Mouse (Mus musculus) heart, adult 2 months (tissue): ENCODE results near the gene Trio. TPM values are rescaled to one million over a fixed set of nuclear protein-coding genes. Genes with fewer than 3 reads are reported as not detected.

ENCODE experiments used
- DNase-seq, 2 experiments: peaks; one replicate each; pipeline ENCODE4 v3.0.0; 2021
- H3K27ac ChIP-seq: fragments of 200-600 bp; 2 replicates; pipeline ENCODE4 v1.8.1; 2022
- H3K27me3 ChIP-seq: fragments of 200-500 bp; 2 replicates; pipeline ENCODE4 v1.6.1; 2012; ENCODE audit warnings: mild to moderate bottlenecking, low read length, inconsistent platforms, mixed read lengths; ENCODE audit not compliant: control insufficient read depth, insufficient read depth
- H3K36me3 ChIP-seq: fragments of 200-500 bp; 2 replicates; pipeline ENCODE4 v1.6.1; 2012; ENCODE audit warnings: low read length, inconsistent platforms; ENCODE audit not compliant: control insufficient read depth, insufficient read depth
- H3K4me1 ChIP-seq: fragments of 200-500 bp; 2 replicates; pipeline ENCODE4 v1.6.1; 2011; ENCODE audit warnings: low read length; ENCODE audit not compliant: control insufficient read depth, insufficient read depth
- H3K4me3 ChIP-seq: fragments of 200-600 bp; 2 replicates; pipeline ENCODE4 v1.8.1; 2022
- H3K79me2 ChIP-seq: fragments of 200-500 bp; replicated peaks from 2 replicates; pipeline ENCODE4 v1.6.1; 2012; ENCODE audit warnings: mild to moderate bottlenecking, inconsistent platforms, low read length, moderate library complexity, mixed read lengths; ENCODE audit not compliant: control insufficient read depth, insufficient read depth
- H3K9ac ChIP-seq: fragments of 200-500 bp; 2 replicates; pipeline ENCODE4 v1.6.1; 2012; ENCODE audit warnings: low read depth, mild to moderate bottlenecking, control low read depth, inconsistent platforms, low read length, mixed read lengths
- CTCF ChIP-seq: fragments of 200-600 bp; IDR thresholded peaks from 2 replicates; pipeline ENCODE4 v1.8.1; 2022; ENCODE audit warnings: antibody characterized with exemption, mild to moderate bottlenecking, moderate library complexity
- EP300 ChIP-seq: fragments of 200-500 bp; IDR thresholded peaks from 2 replicates; pipeline ENCODE4 v1.6.1; 2011; ENCODE audit warnings: low read depth, low read length, control low read depth; ENCODE audit not compliant: insufficient read depth
- POLR2A ChIP-seq: fragments of 200-500 bp; IDR thresholded peaks from 2 replicates; pipeline ENCODE4 v1.6.1; 2011; ENCODE audit warnings: mild to moderate bottlenecking, low read depth, low read length, control low read depth; ENCODE audit not compliant: insufficient read depth
- WGBS: fragments of 180-500 bp; shearing (Covaris S2); methylation state at CpG from one replicate; pipeline ENCODE4 v1.1.7; 2018; 5-methylcytosine and 5-hydroxymethylcytosine counted together
- intact Hi-C: fragments of 180-260 bp; cut with DNase I; formaldehyde crosslinking; loops from one replicate; pipeline ENCODE4 v1.15.1; 2025
- polyA plus RNA-seq: library from polyadenylated mRNA; depleted of rRNA; stranded (reverse); fragments of >200 nt; gene quantifications from 2 replicates; pipeline ENCODE4 v1.2.3, GENCODE M21; 2012
- total RNA-seq, 2 experiments: library from RNA; stranded (reverse); gene quantifications; 2 replicates each; pipeline ENCODE4 v1.2.3; 2021

The Trio gene
- total and polyA plus RNA-seq, 3 experiments, result 28.0 to 44.2 (median 33.8) TPM

DNA sequence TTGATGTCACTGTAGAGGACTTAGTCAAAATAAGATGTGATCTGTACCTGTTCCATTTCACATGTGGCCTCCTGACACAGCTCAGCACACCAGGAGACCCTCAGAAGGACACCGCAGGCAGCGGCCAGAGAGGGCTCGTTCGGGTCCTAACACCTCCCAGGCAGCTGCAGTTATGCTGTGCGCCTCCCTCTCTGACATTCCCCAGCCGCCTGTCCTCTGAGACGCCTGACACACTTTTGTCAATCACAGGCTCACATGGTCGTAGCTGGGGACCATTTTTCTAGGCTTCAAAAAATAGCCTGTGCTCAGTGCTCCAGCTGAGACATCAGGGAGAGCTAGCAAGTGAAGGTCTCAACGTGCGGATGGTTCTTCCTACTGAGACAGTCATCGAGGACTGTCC, 70.0 kb downstream of the Trio start:
- no peaks in the 10 kb centered on the region for H3K36me3 ChIP-seq
- H3K79me2 ChIP-seq, result peaks cover 14% of the 10 kb centered on the region
- intact Hi-C loops, result no loop called here
- H3K4me1 ChIP-seq, result peaks cover 21% of the 10 kb centered on the region
- H3K27me3 ChIP-seq, result no peaks in the 10 kb centered on the region
- WGBS, result 50% methylated on average over 11 of the region's 11 CpGs
- no peak overlapping the region for H3K4me3 ChIP-seq
- TF ChIP-seq POLR2A, result no peak
- no peak for TF ChIP-seq CTCF
- TF ChIP-seq EP300, result no peak
- no peak overlapping the region for H3K27ac ChIP-seq
- no peak overlapping the region for H3K9ac ChIP-seq
- no peak for DNase-seq

GRCm38 (mm10) chr15:27954356-27954755, 71.3 kb downstream of the Trio start:
- Histone ChIP-seq H3K79me2 (peaks cover 13% of the 10 kb centered on the region), H3K9ac (no peak overlapping the region), H3K4me1 (peaks cover 14% of the 10 kb centered on the region), H3K36me3 (no peaks in the 10 kb centered on the region), H3K4me3 (no peak overlapping the region), H3K27me3 (no peaks in the 10 kb centered on the region), H3K27ac (no peak overlapping the region)
- 89% methylated on average over 5 of the region's 5 CpGs for WGBS
- TF ChIP-seq POLR2A (no peak), EP300 (no peak), CTCF (no peak)
- DNase-seq, result no peak
- intact Hi-C loops, result no loop called here

GRCm38 (mm10) chr15:27953570-27953969, 72.1 kb downstream of the Trio start:
- no peaks in the 10 kb centered on the region for H3K36me3 ChIP-seq
- no peaks in the 10 kb centered on the region for H3K27me3 ChIP-seq
- intact Hi-C loops, result no loop called here
- no peak overlapping the region for H3K27ac ChIP-seq
- DNase-seq, result no peak
- H3K9ac ChIP-seq, result no peak overlapping the region
- peaks cover 15% of the 10 kb centered on the region; the same call in 1 of the 2 replicates for H3K4me1 ChIP-seq
- 70% methylated on average over 3 of the region's 3 CpGs for WGBS
- H3K79me2 ChIP-seq, result peaks cover 13% of the 10 kb centered on the region
- TF ChIP-seq EP300, result no peak
- no peak for TF ChIP-seq CTCF
- no peak for TF ChIP-seq POLR2A
- H3K4me3 ChIP-seq, result no peak overlapping the region

DNA sequence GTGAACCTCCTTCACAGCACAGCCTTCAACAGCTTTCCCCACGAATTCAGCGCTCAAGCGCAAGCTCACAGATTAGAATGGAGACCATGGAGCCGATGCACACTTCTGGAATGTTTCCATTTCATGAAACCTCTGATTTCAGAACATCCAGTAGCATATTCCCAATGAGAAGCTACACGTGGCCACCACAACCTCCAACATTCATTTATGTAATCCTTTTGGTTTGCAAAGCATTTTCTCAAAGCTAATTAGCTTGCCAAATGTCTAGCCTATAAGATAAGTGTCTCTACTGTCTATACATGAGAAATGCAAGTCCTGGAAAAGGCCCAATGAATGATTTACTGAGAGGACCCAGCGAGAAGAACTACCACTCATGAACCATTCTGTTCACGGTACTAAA, 74.5 kb downstream of the Trio start:
- Histone ChIP-seq H3K36me3 (no peaks in the 10 kb centered on the region), H3K27me3 (no peaks in the 10 kb centered on the region), H3K9ac (no peak overlapping the region), H3K27ac (no peak overlapping the region), H3K79me2 (peaks cover 6% of the 10 kb centered on the region), H3K4me3 (no peak overlapping the region), H3K4me1 (peaks cover 10% of the 10 kb centered on the region; the same call in 1 of the 2 replicates)
- DNase-seq, result no peak
- 81% methylated on average over 7 of the region's 7 CpGs for whole genome bisulfite sequencing
- intact Hi-C loops, result no loop called here
- TF ChIP-seq EP300, result no peak
- no peak for TF ChIP-seq POLR2A
- no peak for TF ChIP-seq CTCF

- H3K4me1 ChIP-seq, result peaks cover 12% of the 10 kb centered on the region
Observed at GRCm38 (mm10) chr15:27949196-27949595, 76.5 kb downstream of the Trio start.

GRCm38 (mm10) chr15:27947880-27948279, 77.8 kb downstream of the Trio start:
- H3K36me3 ChIP-seq, result no peaks in the 10 kb centered on the region
- no peak overlapping the region for H3K9ac ChIP-seq
- no peak overlapping the region for H3K27ac ChIP-seq
- peaks cover 7% of the 10 kb centered on the region for H3K79me2 ChIP-seq
- TF ChIP-seq POLR2A (no peak), CTCF (peak; percentile 62), EP300 (no peak)
- H3K27me3 ChIP-seq, result no peaks in the 10 kb centered on the region
- intact Hi-C loops, result no loop called here
- H3K4me1 ChIP-seq, result peaks cover 13% of the 10 kb centered on the region
- DNase-seq, result no peak
- no peak overlapping the region for H3K4me3 ChIP-seq
- WGBS, result 91% methylated on average over 3 of the region's 3 CpGs

More at GRCm38 (mm10) chr15:27949196-27949595, 76.5 kb downstream of the Trio start:
- 72% methylated on average over 9 of the region's 9 CpGs for WGBS
- H3K9ac ChIP-seq, result no peak overlapping the region
- peaks cover 9% of the 10 kb centered on the region for H3K79me2 ChIP-seq
- no peak overlapping the region for H3K27ac ChIP-seq
- H3K27me3 ChIP-seq, result no peaks in the 10 kb centered on the region
- H3K4me3 ChIP-seq, result no peak overlapping the region
- H3K36me3 ChIP-seq, result no peaks in the 10 kb centered on the region
- TF ChIP-seq POLR2A, result no peak
- TF ChIP-seq EP300, result no peak
- TF ChIP-seq CTCF, result no peak
- intact Hi-C loops, result no loop called here
- DNase-seq, result no peak
